Mouse (Mus musculus): ENCODE measurements around the gene Tubb1.

Tubb1 gene

DNA sequence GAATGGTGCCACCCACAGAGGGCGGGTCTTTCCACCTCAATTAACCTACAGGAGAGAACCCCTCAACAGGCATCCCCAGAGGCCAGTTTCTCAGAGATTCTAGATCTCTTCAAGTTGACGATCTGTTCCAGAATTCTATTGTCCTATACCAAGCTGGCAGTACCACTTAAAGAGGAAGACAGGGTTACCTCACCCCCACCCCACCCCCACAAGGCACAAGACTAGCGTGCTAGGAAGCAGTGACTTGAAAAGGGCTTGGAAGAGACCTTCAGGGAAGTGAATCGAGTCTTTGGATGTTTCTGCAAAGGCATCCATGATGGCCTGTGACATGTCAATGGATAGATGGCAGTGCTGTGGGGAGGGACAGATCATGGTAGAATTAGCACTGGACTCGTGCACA, 28.3 kb downstream of the Tubb1 start:
- in situ Hi-C loops (cut with MboI; ENCODE audit: low pct_unique_long_range_greater_than_20kb in 1 of 2, low sequenced_read_pairs in 2 of 2, unreplicated experiment in 1 of 2) = no loop called here

DNA sequence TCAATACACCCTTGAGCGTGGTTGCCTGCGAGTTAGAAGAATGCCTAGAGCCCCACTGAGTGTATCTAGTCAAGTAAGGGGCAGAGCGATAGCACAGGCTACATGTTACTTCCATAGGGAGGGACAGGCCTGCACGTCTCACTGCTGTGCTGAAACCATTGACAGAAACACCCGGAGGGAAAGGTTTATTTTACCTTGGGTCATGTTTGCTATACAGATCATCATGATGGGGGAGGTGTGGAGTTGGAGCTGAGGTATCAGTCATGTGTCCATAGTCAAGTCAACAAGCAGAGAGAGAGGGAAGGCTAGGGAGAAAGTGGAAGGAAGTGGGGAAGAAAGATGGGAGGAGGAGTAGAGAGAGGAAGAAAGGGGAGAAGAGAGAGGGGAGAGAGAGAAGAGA, 36.5 kb downstream of the Tubb1 start:
- in situ Hi-C loops (cut with MboI; ENCODE audit: low pct_unique_long_range_greater_than_20kb in 1 of 2, low sequenced_read_pairs in 2 of 2, unreplicated experiment in 1 of 2) = no loop called here

DNA sequence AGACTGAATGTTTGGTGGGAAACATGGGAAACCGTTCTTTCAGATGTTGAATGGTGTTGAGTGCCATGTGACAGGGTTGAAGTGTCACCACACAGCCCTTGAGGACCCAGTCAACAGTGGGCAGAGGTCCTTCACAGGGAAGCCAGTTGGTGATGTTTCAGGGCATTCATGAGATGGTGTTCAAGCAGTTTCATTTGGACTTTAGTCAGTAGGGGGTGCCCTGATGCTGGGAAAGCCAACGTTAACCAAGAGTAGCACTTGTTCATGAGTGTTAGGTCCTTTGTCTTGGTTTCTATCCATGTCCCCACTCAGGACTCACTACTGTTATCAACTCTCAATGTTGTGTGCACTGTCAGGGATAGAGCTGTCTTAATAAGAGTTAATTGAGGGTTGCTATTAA, 42.4 kb downstream of the Tubb1 start:
- in situ Hi-C loops (cut with MboI; ENCODE audit: low pct_unique_long_range_greater_than_20kb in 1 of 2, low sequenced_read_pairs in 2 of 2, unreplicated experiment in 1 of 2) = no loop called here

DNA sequence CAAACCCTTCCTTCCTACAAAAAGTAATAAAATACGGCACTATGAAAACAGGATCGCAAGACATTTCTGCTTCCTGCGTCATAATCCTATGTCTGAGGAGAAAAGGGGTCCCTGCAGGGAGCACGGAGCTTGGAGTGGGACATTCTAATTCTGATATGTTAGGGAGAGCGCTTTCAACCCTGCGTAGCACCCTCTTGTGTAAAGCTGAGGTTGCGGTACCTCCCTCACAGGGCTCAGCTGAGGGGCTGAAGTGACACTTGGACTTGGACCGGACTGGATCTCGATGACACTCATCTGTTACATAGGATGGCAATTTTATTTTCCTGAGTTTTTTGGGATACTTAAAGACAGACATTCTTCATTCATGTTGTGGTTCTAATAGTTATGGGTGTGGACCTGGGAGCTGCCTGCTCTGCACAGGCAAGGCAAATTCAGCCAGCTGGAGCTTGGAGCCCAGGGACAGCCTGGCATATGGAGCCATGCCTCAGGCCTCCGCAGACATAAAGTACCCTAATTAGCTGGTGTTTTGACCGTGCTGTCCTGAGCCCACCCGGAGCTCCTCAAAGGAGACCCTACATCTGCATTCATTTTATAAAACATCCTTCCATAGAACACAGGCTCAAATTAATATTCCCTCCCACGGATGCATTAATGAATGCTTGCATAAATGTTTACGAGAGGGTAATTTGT, 50.5 kb downstream of the Tubb1 start:
- in situ Hi-C loops (cut with MboI; ENCODE audit: low pct_unique_long_range_greater_than_20kb in 1 of 2, low sequenced_read_pairs in 2 of 2, unreplicated experiment in 1 of 2) = no loop called here

DNA sequence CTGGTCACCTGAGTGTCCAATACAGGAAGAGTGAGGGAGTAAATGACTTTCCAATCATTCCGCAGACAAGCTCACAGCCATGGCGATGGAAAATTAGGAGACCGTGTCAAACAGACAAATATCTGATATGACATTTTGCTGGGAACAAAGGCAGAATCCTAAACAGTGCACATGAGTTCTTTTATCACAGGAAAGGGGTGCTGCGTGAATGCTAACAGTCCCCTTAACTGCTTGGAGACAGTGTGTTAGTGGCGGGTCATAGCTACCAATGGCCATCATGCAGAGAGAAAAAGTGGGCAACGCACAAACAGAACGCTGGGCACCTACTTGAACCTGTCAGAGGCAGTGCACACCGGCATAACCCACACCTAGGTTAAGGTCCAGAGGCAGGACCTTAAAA, 51.0 kb downstream of the Tubb1 start:
- in situ Hi-C loops (cut with MboI; ENCODE audit: low pct_unique_long_range_greater_than_20kb in 1 of 2, low sequenced_read_pairs in 2 of 2, unreplicated experiment in 1 of 2) = no loop called here

DNA sequence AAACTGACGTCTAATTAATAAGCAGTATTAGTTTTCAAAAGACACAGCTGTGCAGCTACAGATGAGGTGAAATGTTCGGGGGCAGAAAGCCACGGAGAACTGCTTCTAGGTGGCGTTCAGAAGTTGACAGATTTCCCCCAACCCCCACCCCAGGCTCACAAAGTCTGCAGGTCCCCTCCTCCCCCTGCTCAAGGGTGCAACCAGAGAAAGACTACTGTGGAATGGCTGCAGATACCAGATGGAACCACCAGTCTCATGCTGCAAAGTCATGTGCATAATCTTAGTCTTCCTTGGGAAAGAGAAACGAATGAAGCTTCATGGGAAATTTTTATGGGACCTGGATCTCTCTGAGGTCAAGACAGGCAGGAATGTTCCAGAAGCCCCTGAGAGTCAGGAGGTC, 51.8 kb downstream of the Tubb1 start:
- in situ Hi-C loops (cut with MboI; ENCODE audit: low pct_unique_long_range_greater_than_20kb in 1 of 2, low sequenced_read_pairs in 2 of 2, unreplicated experiment in 1 of 2) = no loop called here

DNA sequence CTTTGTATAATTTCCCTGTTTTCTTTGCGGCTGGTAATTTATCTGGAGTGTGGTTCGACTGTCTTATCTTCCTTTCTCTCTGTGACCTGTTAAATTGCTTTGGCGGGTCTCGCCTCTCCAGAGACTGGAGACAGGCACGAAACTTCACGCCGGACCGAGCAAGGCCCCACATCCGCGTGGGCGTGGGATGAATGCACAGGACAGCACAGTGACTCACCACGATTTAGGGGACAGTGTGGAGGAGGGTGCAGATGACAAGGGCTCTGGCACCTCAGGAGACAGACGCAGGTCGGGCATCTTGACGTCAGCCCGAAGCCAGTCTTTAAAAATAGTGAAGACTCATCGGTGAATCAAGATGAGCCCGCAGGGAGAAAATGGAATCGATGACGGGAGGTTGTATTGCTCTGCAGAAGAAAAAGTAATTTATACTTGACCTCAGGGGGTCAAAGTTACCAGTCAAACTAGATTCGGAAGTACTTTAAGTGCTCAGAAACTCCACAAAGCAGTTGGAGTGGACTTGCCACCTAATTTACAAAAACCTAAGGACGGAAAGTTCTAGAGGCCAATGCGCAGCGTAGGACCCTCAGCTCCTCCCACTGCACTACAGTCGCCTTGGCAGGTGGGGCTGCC, 52.5 kb downstream of the Tubb1 start:
- in situ Hi-C loops (cut with MboI; ENCODE audit: low pct_unique_long_range_greater_than_20kb in 1 of 2, low sequenced_read_pairs in 2 of 2, unreplicated experiment in 1 of 2) = no loop called here
